Mouse (Mus musculus) kidney, adult 2 months (tissue): ENCODE measurements around the gene Adamts14. TPM values are rescaled to one million over a fixed set of nuclear protein-coding genes. Genes with fewer than 3 reads are reported as not detected.

ENCODE experiments used
- DNase-seq: peaks from one replicate; pipeline ENCODE4 v3.0.0; 2021
- H3K27ac ChIP-seq: fragments of 200-500 bp; 2 replicates; pipeline ENCODE4 v1.5.1; 2012; ENCODE audit warnings: low read depth, low read length, control low read depth, inconsistent platforms; ENCODE audit not compliant: insufficient read depth
- H3K27me3 ChIP-seq: fragments of 200-500 bp; replicated peaks from 2 replicates; pipeline ENCODE4 v1.6.1; 2012; ENCODE audit warnings: mild to moderate bottlenecking, moderate library complexity, low read length, inconsistent platforms; ENCODE audit not compliant: control insufficient read depth, insufficient read depth
- H3K36me3 ChIP-seq: fragments of 200-500 bp; 2 replicates; pipeline ENCODE4 v1.6.1; 2012; ENCODE audit warnings: mild to moderate bottlenecking, moderate library complexity, low read length, inconsistent platforms; ENCODE audit not compliant: control insufficient read depth, insufficient read depth
- H3K4me1 ChIP-seq: fragments of 200-500 bp; 2 replicates; pipeline ENCODE4 v1.6.1; 2011; ENCODE audit warnings: low read length; ENCODE audit not compliant: control insufficient read depth, insufficient read depth
- H3K4me3 ChIP-seq: fragments of 200-500 bp; 2 replicates; pipeline ENCODE4 v1.5.1; 2011; ENCODE audit warnings: mild to moderate bottlenecking, low read depth, low read length, control low read depth; ENCODE audit not compliant: insufficient read depth
- CTCF ChIP-seq: fragments of 200-500 bp; conservative IDR thresholded peaks from 2 replicates; pipeline ENCODE4 v1.5.1; 2011; ENCODE audit warnings: low read depth, mild to moderate bottlenecking, control low read depth, low read length, moderate library complexity, mixed read lengths; ENCODE audit not compliant: insufficient read depth, insufficient read length
- POLR2A ChIP-seq: fragments of 200-500 bp; IDR thresholded peaks from one replicate; pipeline ENCODE4 v1.6.1; 2011; ENCODE audit warnings: low read depth, low read length, control low read depth
- WGBS: fragments of 180-500 bp; shearing (Covaris S2); methylation state at CpG from one replicate; pipeline ENCODE4 v1.1.7; 2018; 5-methylcytosine and 5-hydroxymethylcytosine counted together
- polyA plus RNA-seq: library from polyadenylated mRNA; depleted of rRNA; stranded (reverse); fragments of >200 nt; gene quantifications from 2 replicates; pipeline ENCODE4 v1.2.3, GENCODE M21; 2012

Gene Adamts14
- polyA plus RNA-seq, 1 experiment: 1.3 TPM

DNA sequence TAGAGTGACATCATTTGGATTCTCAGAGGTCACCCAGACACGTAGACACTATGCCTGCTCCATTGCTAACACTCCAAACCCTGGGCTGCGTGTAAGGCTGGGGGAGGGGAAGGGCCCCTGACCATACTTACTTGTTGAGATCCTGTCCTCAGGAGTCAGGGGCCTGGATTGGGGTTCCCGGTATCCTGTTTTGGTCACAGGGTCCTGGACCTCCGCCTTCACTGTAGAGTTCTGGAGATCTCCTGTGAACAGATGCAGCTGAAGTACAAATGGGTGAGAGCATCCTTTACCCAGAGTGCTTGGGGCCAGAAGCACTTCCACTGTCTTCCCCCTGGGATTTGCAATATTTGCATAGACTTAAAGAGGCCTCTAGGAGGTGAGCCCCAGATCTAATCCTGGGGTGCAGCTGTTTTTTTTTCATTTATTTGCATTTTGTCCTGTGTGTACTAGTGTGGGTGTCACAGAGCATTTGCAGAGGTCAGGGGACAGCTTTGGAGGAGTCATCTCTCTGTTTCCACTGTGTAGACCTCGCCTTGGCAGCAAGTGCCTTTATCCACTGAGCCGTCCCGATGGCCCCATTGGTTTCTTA lies 72.9 kb downstream of the Adamts14 start:
- Histone ChIP-seq H3K4me1 (no peaks in the 10 kb centered on the region), H3K36me3 (no peaks in the 10 kb centered on the region), H3K27ac (no peak overlapping the region), H3K4me3 (no peak overlapping the region), H3K27me3 (no peaks in the 10 kb centered on the region)
- TF ChIP-seq POLR2A (no peak), CTCF (no peak)
- DNase-seq: no peak
- 94% methylated on average over 7 of the region's 7 CpGs for WGBS

DNA sequence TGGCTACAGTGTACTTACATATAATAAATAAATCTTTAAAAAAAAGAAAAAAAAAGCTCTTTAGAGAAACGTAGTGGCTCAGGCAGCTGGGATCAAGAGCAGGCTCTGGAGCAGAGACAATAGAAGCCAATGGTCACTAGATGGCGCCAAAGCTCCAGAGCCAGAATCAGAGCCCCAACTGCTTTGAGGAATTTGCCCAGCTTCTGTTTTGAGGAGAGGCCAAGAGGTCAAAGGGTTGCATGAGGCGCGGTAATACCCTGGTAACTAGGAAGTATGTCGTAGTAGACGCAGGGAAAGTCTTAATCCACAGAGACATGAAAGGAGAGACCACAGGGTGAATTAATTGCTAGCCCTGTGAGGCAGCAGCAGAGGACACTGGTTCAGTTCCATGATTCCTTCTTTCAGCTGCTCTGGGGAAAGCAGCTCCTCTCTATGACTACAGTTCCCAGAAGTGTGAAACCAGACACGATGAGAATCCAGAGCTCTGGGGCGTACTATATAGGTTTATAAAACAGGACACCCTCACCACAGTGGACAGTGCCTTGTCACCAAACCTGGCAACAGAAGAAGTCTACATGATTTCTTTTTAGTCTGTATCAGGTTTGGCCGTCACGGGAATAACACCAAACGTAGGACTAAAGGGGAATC lies 73.5 kb downstream of the Adamts14 start:
- TF ChIP-seq CTCF (peak; percentile 96), POLR2A (no peak)
- DNase-seq: peak; percentile 79
- WGBS: 31% methylated on average over 11 of the region's 11 CpGs

GRCm38 (mm10) chr10:61195718-61196291 lies 77.4 kb downstream of the Adamts14 start:
- no peak for DNase-seq

More for the DNA sequence above, 73.5 kb downstream of the Adamts14 start:
- no peaks in the 10 kb centered on the region for H3K27me3 ChIP-seq
- no peak overlapping the region for H3K27ac ChIP-seq
- H3K36me3 ChIP-seq: no peaks in the 10 kb centered on the region
- H3K4me1 ChIP-seq: no peaks in the 10 kb centered on the region
- H3K4me3 ChIP-seq: no peak overlapping the region

DNA sequence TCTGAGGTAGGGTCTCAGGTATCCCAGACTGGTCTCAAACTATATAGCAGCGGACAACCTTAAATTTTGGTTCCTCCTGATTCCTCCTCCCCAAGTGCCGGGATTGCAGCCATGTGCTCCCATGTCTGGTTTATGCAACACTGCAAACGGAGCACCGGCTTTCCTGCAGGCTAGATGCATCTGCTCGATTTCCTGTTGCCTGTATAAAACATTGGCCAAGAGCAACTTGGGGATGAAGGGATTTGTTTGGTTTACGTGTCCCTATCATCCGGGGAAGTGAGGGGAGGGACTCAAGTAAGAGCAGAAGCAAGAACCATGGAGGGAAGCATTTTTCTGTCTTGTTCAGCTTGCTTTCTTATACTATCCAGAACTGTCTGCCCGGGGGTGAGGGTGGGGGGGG lies 78.0 kb downstream of the Adamts14 start:
- TF ChIP-seq CTCF: no peak
- TF ChIP-seq POLR2A: no peak
- DNase-seq: no peak

More at GRCm38 (mm10) chr10:61195718-61196291, 77.4 kb downstream of the Adamts14 start:
- no peak for TF ChIP-seq POLR2A
- TF ChIP-seq CTCF: no peak
- Histone ChIP-seq H3K4me3 (no peak overlapping the region), H3K27me3 (no peaks in the 10 kb centered on the region), H3K36me3 (no peaks in the 10 kb centered on the region), H3K27ac (no peak overlapping the region), H3K4me1 (no peaks in the 10 kb centered on the region)
- 84% methylated on average over 5 of the region's 5 CpGs for WGBS

GRCm38 (mm10) chr10:61194611-61195010 lies 78.6 kb downstream of the Adamts14 start:
- H3K4me1 ChIP-seq: no peaks in the 10 kb centered on the region
- no peaks in the 10 kb centered on the region for H3K27me3 ChIP-seq
- WGBS: 81% methylated on average over 9 of the region's 9 CpGs
- no peaks in the 10 kb centered on the region for H3K36me3 ChIP-seq
- no peak for TF ChIP-seq CTCF
- TF ChIP-seq POLR2A: no peak
- no peak overlapping the region for H3K27ac ChIP-seq
- no peak for DNase-seq
- no peak overlapping the region for H3K4me3 ChIP-seq

More for the DNA sequence above, 78.0 kb downstream of the Adamts14 start:
- Histone ChIP-seq H3K4me3 (no peak overlapping the region), H3K27ac (no peak overlapping the region), H3K27me3 (no peaks in the 10 kb centered on the region), H3K4me1 (no peaks in the 10 kb centered on the region), H3K36me3 (no peaks in the 10 kb centered on the region)
- 68% methylated on average over 8 of the region's 8 CpGs for WGBS

DNA sequence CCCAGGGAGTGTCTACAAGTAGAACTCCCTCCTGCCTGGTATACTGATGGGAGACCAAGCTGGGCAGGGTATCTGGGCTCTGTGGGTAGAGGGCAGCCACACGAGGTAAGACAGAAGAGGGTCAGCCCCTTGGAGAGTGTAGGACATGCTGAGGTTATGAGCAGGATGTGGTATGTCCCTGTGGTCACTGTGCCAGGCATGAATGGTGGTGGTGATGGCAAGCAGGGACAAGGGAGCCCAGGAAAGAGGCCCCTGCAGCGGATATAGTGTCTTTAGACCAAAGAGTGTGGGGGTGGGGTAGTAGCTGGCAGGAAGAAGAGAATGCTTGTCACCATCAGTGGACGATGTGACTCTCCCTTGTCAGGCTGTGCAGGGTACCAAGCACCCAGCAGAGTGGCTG lies 85.2 kb downstream of the Adamts14 start:
- 73% methylated on average over 3 of the region's 3 CpGs for WGBS
- TF ChIP-seq CTCF: no peak
- Histone ChIP-seq H3K4me3 (no peak overlapping the region), H3K27ac (no peak overlapping the region), H3K4me1 (no peaks in the 10 kb centered on the region), H3K36me3 (no peaks in the 10 kb centered on the region), H3K27me3 (no peaks in the 10 kb centered on the region)
- DNase-seq: no peak

DNA sequence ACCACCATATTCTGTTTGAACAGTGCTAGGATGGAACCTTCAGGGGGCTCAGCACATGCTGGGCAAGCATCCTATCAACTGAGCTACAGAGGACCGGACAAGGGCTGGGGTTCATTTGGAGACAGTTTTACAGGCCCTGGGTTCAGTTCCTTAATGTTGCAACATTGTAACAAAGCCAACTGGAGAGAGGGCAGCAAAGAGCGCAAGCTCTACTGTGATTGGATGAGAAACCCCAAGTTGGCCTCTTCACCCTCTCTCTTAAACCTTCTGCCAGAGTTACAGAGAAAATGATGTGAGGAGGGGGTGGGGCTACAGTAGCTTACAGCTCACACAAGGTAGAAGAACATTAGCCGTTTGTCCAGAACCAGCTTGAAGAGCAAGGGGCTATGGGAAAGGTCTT lies 86.2 kb downstream of the Adamts14 start:
- peak; percentile 12 for DNase-seq
- H3K27ac ChIP-seq: no peak overlapping the region
- no peaks in the 10 kb centered on the region for H3K27me3 ChIP-seq
- no peak for TF ChIP-seq CTCF
- TF ChIP-seq POLR2A: no peak
- H3K36me3 ChIP-seq: no peaks in the 10 kb centered on the region
- no peaks in the 10 kb centered on the region for H3K4me1 ChIP-seq
- no peak overlapping the region for H3K4me3 ChIP-seq
- 73% methylated on average over 3 of the region's 3 CpGs for WGBS
